Mouse (Mus musculus) erythroid progenitor cell, adult 5-6 weeks (primary cell): ENCODE data around the gene Fggy. TPM values are rescaled to one million over a fixed set of nuclear protein-coding genes. Genes with fewer than 3 reads are reported as not detected.

ENCODE experiments used
- ATAC-seq: replicated peaks from 2 replicates; pipeline ENCODE4 v1.8.0; 2016; ENCODE audit warnings: moderate number of reproducible peaks, mild to moderate bottlenecking, moderate TSS enrichment, inconsistent platforms; ENCODE audit not compliant: poor library complexity, low FRiP score, severe bottlenecking
- total RNA-seq, 2 experiments: library from RNA; stranded (forward) in 1 of 2; stranded (reverse) in 1 of 2; fragments of 150-400 nt in 1 of 2; fragments of 186-747, 209-891 nt in 1 of 2; gene quantifications; 2 replicates each; pipeline versions ENCODE4 v1.2.3 to v1.2.4; 2015 to 2017; ENCODE audit warnings: low replicate concordance in 2 of 2

Gene Fggy
- total RNA-seq, 2 experiments from 2014 or later, result 8.8 TPM; not detected in 1

GRCm38 (mm10) chr4:95653296-95653912 is 96.1 kb downstream of the Fggy start:
- no peak for ATAC-seq

GRCm38 (mm10) chr4:95653913-95654301 is 96.6 kb downstream of the Fggy start:
- no peak for ATAC-seq

- no peak for ATAC-seq
These were observed 101.7 kb downstream of the Fggy start for GRCm38 (mm10) chr4:95659024-95659423.

GRCm38 (mm10) chr4:95663596-95663995 is 106.3 kb downstream of the Fggy start:
- ATAC-seq, result no peak

GRCm38 (mm10) chr4:95664327-95664726 is 107.0 kb downstream of the Fggy start:
- no peak for ATAC-seq

- no peak for ATAC-seq
These were observed 109.1 kb downstream of the Fggy start for GRCm38 (mm10) chr4:95666284-95666889.

GRCm38 (mm10) chr4:95666896-95667295 is 109.6 kb downstream of the Fggy start:
- no peak for ATAC-seq

- ATAC-seq, result no peak
These were observed 110.3 kb downstream of the Fggy start for GRCm38 (mm10) chr4:95667595-95667994.

- no peak for ATAC-seq
These were observed 111.2 kb downstream of the Fggy start for GRCm38 (mm10) chr4:95668543-95668942.

- ATAC-seq, result no peak
These were observed 112.0 kb downstream of the Fggy start for GRCm38 (mm10) chr4:95669336-95669735.

- no peak for ATAC-seq
These were observed 113.3 kb downstream of the Fggy start for GRCm38 (mm10) chr4:95670559-95670958.

GRCm38 (mm10) chr4:95672039-95672438 is 114.7 kb downstream of the Fggy start:
- no peak for ATAC-seq

- no peak for ATAC-seq
These were observed 119.1 kb downstream of the Fggy start for GRCm38 (mm10) chr4:95676390-95676789.

- ATAC-seq, result no peak
These were observed 123.6 kb downstream of the Fggy start for GRCm38 (mm10) chr4:95680756-95681449.

GRCm38 (mm10) chr4:95684522-95685080 is 127.3 kb downstream of the Fggy start:
- no peak for ATAC-seq

- no peak for ATAC-seq
These were observed 129.5 kb downstream of the Fggy start for GRCm38 (mm10) chr4:95686775-95687174.

GRCm38 (mm10) chr4:95687350-95687749 is 130.0 kb downstream of the Fggy start:
- ATAC-seq, result no peak

GRCm38 (mm10) chr4:95688159-95688558 is 130.9 kb downstream of the Fggy start:
- ATAC-seq, result no peak

GRCm38 (mm10) chr4:95700366-95700765 is 143.1 kb downstream of the Fggy start:
- no peak for ATAC-seq

GRCm38 (mm10) chr4:95707941-95708897 is 150.9 kb downstream of the Fggy start:
- no peak for ATAC-seq
